8 mouse cellular contexts compared by ENCODE assay signal in genomic region chr10:54117763-54118162, GRCm38 (mm10). TPM values are rescaled to one million over a fixed set of nuclear protein-coding genes. Genes with fewer than 3 reads are reported as not detected.
DNase-seq lines count a peak whose midpoint lies in the region; ATAC-seq and TF ChIP-seq lines count a peak whose summit lies in the region.

No protein-coding gene starts in this region.

- no peak overlapping the region for H3K4me3 ChIP-seq in limb, embryonic 12.5 days (replicated peaks)
- no peak overlapping the region for H3K4me3 ChIP-seq in limb, embryonic 10.5 days
- no peak overlapping the region for H3K4me3 ChIP-seq in heart, embryonic 14.5 days (ENCODE audit: control insufficient read depth in 1 of 2, insufficient read depth in 1 of 2, low read depth in 1 of 2, low read length in 2 of 2)
- H3K4me3 ChIP-seq in layer of hippocampus, adult 2 months, result no peak overlapping the region
- H3K4me3 ChIP-seq in thymus, adult 2 months (ENCODE audit: control insufficient read depth, insufficient read depth, low read length), result no peak overlapping the region

- no peaks in the 10 kb centered on the region for H3K9me3 ChIP-seq in limb, embryonic 12.5 days
- no peaks in the 10 kb centered on the region for H3K9me3 ChIP-seq in limb, embryonic 10.5 days (replicated peaks)
- no peaks in the 10 kb centered on the region for H3K9me3 ChIP-seq in heart, embryonic 14.5 days (ENCODE audit: control insufficient read depth, low read length)

- H3K36me3 ChIP-seq in limb, embryonic 12.5 days, result no peaks in the 10 kb centered on the region
- no peaks in the 10 kb centered on the region for H3K36me3 ChIP-seq in limb, embryonic 10.5 days
- H3K36me3 ChIP-seq in heart, embryonic 14.5 days (ENCODE audit: control insufficient read depth, insufficient read depth, low read length), result no peaks in the 10 kb centered on the region
- H3K36me3 ChIP-seq in thymus, adult 2 months (ENCODE audit: control insufficient read depth, insufficient read depth, low read length), result no peaks in the 10 kb centered on the region

- H3K4me1 ChIP-seq in limb, embryonic 12.5 days (replicated peaks), result peaks cover 4% of the 10 kb centered on the region; the same call in 1 of the 2 replicates
- H3K4me1 ChIP-seq in limb, embryonic 10.5 days, result no peaks in the 10 kb centered on the region
- peaks cover 3 to 9% of the 10 kb centered on the region in 2 experiments for H3K4me1 ChIP-seq in heart, embryonic 14.5 days (ENCODE audit: control insufficient read depth in 2 of 2, insufficient read depth in 2 of 2, low read length in 2 of 2)
- no peaks in the 10 kb centered on the region for H3K4me1 ChIP-seq in thymus, adult 2 months (replicated peaks; ENCODE audit: control insufficient read depth, insufficient read depth, low read length)

- H3K9ac ChIP-seq in limb, embryonic 12.5 days (replicated peaks), result no peak overlapping the region
- H3K9ac ChIP-seq in heart, embryonic 14.5 days (ENCODE audit: low read length), result no peak overlapping the region

- H3K4me2 ChIP-seq in limb, embryonic 12.5 days, result no peak overlapping the region
- H3K4me2 ChIP-seq in heart, embryonic 14.5 days (ENCODE audit: low read length), result no peak overlapping the region

- TF ChIP-seq POLR2A in thymus, adult 2 months (IDR thresholded peaks at IDR 0.05; ENCODE audit: control insufficient read depth, extremely low read depth, insufficient read depth, low read length, poor library complexity), result no peak

- no peak for DNase-seq in limb, embryonic 10.5 days (ENCODE audit: low spot score)
- DNase-seq in c-Kit-positive CD71-negative TER-119-negative erythroid progenitor cells, embryonic 14.5 days (ENCODE audit: low read depth), result peak; percentile 78
- DNase-seq in layer of hippocampus, adult 2 months (ENCODE audit: low spot score in 2 of 2), result peak; percentile 10 to 43
- DNase-seq in lung, postnatal 4 days, result peak; percentile 25 to 43
- peak; percentile 51 for DNase-seq in thymus, adult 2 months
- DNase-seq in neural tube, embryonic 10.5 days (ENCODE audit: extremely low spot score, low spot score), result no peak

- 58% methylated on average over 4 of the region's 4 CpGs for WGBS in limb, embryonic 12.5 days
- 76% methylated on average over 4 of the region's 4 CpGs for WGBS in limb, embryonic 10.5 days
- WGBS in heart, embryonic 14.5 days, result 38% methylated on average over 4 of the region's 4 CpGs
- WGBS in thymus, adult 2 months, result 3% methylated on average over 4 of the region's 4 CpGs

- TF ChIP-seq CTCF in layer of hippocampus, adult 2 months (conservative IDR thresholded peaks at IDR 0.05), result no peak
- no peak for TF ChIP-seq CTCF in thymus, adult 2 months (IDR thresholded peaks at IDR 0.05; ENCODE audit: borderline replicate concordance, control insufficient read depth, extremely low read depth, insufficient read depth, low read length, poor library complexity)

- no peaks in the 10 kb centered on the region for H3K27me3 ChIP-seq in limb, embryonic 12.5 days
- no peaks in the 10 kb centered on the region for H3K27me3 ChIP-seq in limb, embryonic 10.5 days (ENCODE audit: low read depth, poor library complexity, severe bottlenecking)
- H3K27me3 ChIP-seq in heart, embryonic 14.5 days (ENCODE audit: control insufficient read depth, insufficient read depth, low read length), result no peaks in the 10 kb centered on the region
- no peaks in the 10 kb centered on the region for H3K27me3 ChIP-seq in thymus, adult 2 months (ENCODE audit: control insufficient read depth, insufficient read depth, low read length)

- H3K27ac ChIP-seq in limb, embryonic 12.5 days, result peak overlapping the region; percentile 45; the same call in 1 of the 2 replicates
- H3K27ac ChIP-seq in limb, embryonic 10.5 days, result no peak overlapping the region
- H3K27ac ChIP-seq in heart, embryonic 14.5 days (replicated peaks in 1 of 2; ENCODE audit: control insufficient read depth in 1 of 2, insufficient read depth in 1 of 2, low read depth in 2 of 2, low read length in 2 of 2), result peak overlapping the region in 1 of 2 experiments; percentile 53; a peak in 1 of 4 replicates
- H3K27ac ChIP-seq in layer of hippocampus, adult 2 months, result peak overlapping the region; percentile 61
- no peak overlapping the region for H3K27ac ChIP-seq in thymus, adult 2 months (ENCODE audit: control insufficient read depth, insufficient read depth, low read length)

- ATAC-seq in limb, embryonic 12.5 days (ENCODE audit: insufficient number of reproducible peaks, insufficient read depth, low FRiP score, low TSS enrichment, low read depth), result peak; percentile 47; the same call in 1 of the 2 replicates
- peak; percentile 78 for ATAC-seq in heart, embryonic 14.5 days (ENCODE audit: insufficient number of reproducible peaks, insufficient read depth, low FRiP score, low read depth)

RNA-seq across cellular contexts. Expression of gene Man1a, which starts 41.4 kb away (rescaled TPM):
- polyA plus RNA-seq in limb, embryonic 12.5 days (2016; fragmentation: Nextera tagmentation; extraction: Ambion mirVana), result 5.8 and 6.0 TPM in 2 replicates
- 2.7 and 3.5 TPM in 2 replicates for polyA plus RNA-seq in limb, embryonic 10.5 days (2016; fragmentation: Nextera tagmentation; extraction: Ambion mirVana)
- 8.1 and 8.6 TPM in 2 replicates for polyA plus RNA-seq in heart, embryonic 14.5 days (2014; fragmentation: Nextera tagmentation; extraction: Ambion mirVana)
- 10 to 100 TPM; 65.0 to 65.7 TPM for total RNA-seq in layer of hippocampus, adult 2 months (2021)
- polyA plus RNA-seq in thymus, adult 2 months (2012; rRNA removed), result 26.5 and 30.1 TPM in 2 replicates

Comparison
In these comparisons a context has a peak if more than half of its experiments do, and no peak if none do; other contexts are left out.
1. H3K27ac ChIP-seq: peak in limb, embryonic 12.5 days (single experiment) and layer of hippocampus, adult 2 months (single experiment); none in limb, embryonic 10.5 days (single experiment) and thymus, adult 2 months (single experiment).
2. DNase-seq: peak in c-Kit-positive CD71-negative TER-119-negative erythroid progenitor cells, embryonic 14.5 days (single experiment), layer of hippocampus, adult 2 months (2 of 2), lung, postnatal 4 days (2 of 2) and thymus, adult 2 months (single experiment); none in limb, embryonic 10.5 days (single experiment) and neural tube, embryonic 10.5 days (single experiment).